Mouse (Mus musculus) CH12.LX (cell line): ENCODE results near the gene Ubash3b. TPM values are rescaled to one million over a fixed set of nuclear protein-coding genes. Genes with fewer than 3 reads are reported as not detected.

Experiments
- DNase-seq: peaks from one replicate; pipeline ENCODE4 v3.0.0-alpha.2; 2013; ENCODE audit errors: extremely low read depth
- H3K27ac ChIP-seq: 2 replicates; pipeline ENCODE4 v1.5.1; 2012; ENCODE audit warnings: low read depth, mild to moderate bottlenecking, control low read depth, moderate library complexity; ENCODE audit not compliant: insufficient read depth
- H3K27me3 ChIP-seq: replicated peaks from 2 replicates; pipeline ENCODE3; 2012; ENCODE audit warnings: inconsistent platforms
- H3K36me3 ChIP-seq, 2 experiments: replicated peaks in 1 of 2; 2 replicates each; pipeline versions ENCODE3 to v1.6.1; 2012; ENCODE audit warnings: inconsistent platforms in 1 of 2, low read length in 1 of 2, mild to moderate bottlenecking in 1 of 2, mixed read lengths in 1 of 2, moderate library complexity in 1 of 2; ENCODE audit not compliant: control insufficient read depth in 1 of 2, insufficient read depth in 1 of 2
- H3K4me1 ChIP-seq, 2 experiments: 2 replicates each; pipeline ENCODE4 v1.6.1; 2012; ENCODE audit warnings: inconsistent platforms in 1 of 2, moderate library complexity in 1 of 2; ENCODE audit not compliant: insufficient read depth in 2 of 2, control insufficient read depth in 1 of 2
- H3K4me2 ChIP-seq: 2 replicates; pipeline ENCODE4 v1.6.1; 2012; ENCODE audit warnings: low read depth, mild to moderate bottlenecking, control low read depth; ENCODE audit not compliant: poor library complexity, insufficient read depth, severe bottlenecking
- H3K4me3 ChIP-seq, 3 experiments: fragments of 150-350 bp in 1 of 3; sonication (generic) in 1 of 3; replicated peaks in 1 of 3; 2 replicates each; pipeline versions ENCODE3 to v1.5.1; 2011 to 2012; ENCODE audit warnings: low read depth in 2 of 3, low read length in 2 of 3, mild to moderate bottlenecking in 2 of 3, moderate library complexity in 2 of 3, control low read depth in 1 of 3, improper control_type of control experiment in 1 of 3, inconsistent platforms in 1 of 3, mixed read lengths in 1 of 3; ENCODE audit not compliant: poor library complexity in 1 of 3
- H3K79me2 ChIP-seq: replicated peaks from 2 replicates; pipeline ENCODE4 v1.6.1; 2012; ENCODE audit warnings: mild to moderate bottlenecking, moderate library complexity; ENCODE audit not compliant: control insufficient read depth, poor library complexity, insufficient read depth, severe bottlenecking; ENCODE audit errors: extremely low read depth
- H3K9ac ChIP-seq: 2 replicates; pipeline ENCODE4 v1.6.1; 2012; ENCODE audit warnings: low read depth, mild to moderate bottlenecking, control low read depth, moderate library complexity; ENCODE audit not compliant: insufficient read depth
- H3K9me3 ChIP-seq: replicated peaks from 2 replicates; pipeline ENCODE3; 2012; ENCODE audit warnings: low read length, inconsistent platforms, mixed read lengths
- BHLHE40 ChIP-seq: IDR thresholded peaks from 2 replicates; pipeline ENCODE4 v1.6.1; 2011; ENCODE audit warnings: mild to moderate bottlenecking, low read depth, low read length, improper control_type of control experiment
- CHD2 ChIP-seq: IDR thresholded peaks from 2 replicates; pipeline ENCODE4 v1.6.1; 2011; ENCODE audit warnings: low read length, improper control_type of control experiment
- CTCF ChIP-seq, 2 experiments: IDR thresholded peaks in 1 of 2; conservative IDR thresholded peaks in 1 of 2; 2 replicates each; pipeline ENCODE4 v1.5.1; 2011 to 2012; ENCODE audit warnings: low read depth in 2 of 2, low read length in 2 of 2, improper control_type of control experiment in 1 of 2, inconsistent platforms in 1 of 2, mild to moderate bottlenecking in 1 of 2, moderate library complexity in 1 of 2
- E2F4 ChIP-seq: IDR thresholded peaks from 2 replicates; pipeline ENCODE4 v1.6.1; 2011; ENCODE audit warnings: low read depth, low read length, improper control_type of control experiment; ENCODE audit not compliant: insufficient replicate concordance
- ELF1 ChIP-seq: IDR thresholded peaks from 2 replicates; pipeline ENCODE4 v1.6.1; 2014; ENCODE audit warnings: low read depth, mild to moderate bottlenecking, inconsistent platforms, low read length, improper control_type of control experiment
- EP300 ChIP-seq: IDR thresholded peaks from 2 replicates; pipeline ENCODE4 v1.6.1; 2011; ENCODE audit warnings: low read length, improper control_type of control experiment
- GABPA ChIP-seq: IDR thresholded peaks from 2 replicates; pipeline ENCODE4 v1.6.1; 2012; ENCODE audit warnings: low read depth, low read length, improper control_type of control experiment, inconsistent platforms; ENCODE audit not compliant: insufficient replicate concordance
- HCFC1 ChIP-seq: IDR thresholded peaks from 2 replicates; pipeline ENCODE4 v1.6.1; 2012; ENCODE audit warnings: low read depth, mild to moderate bottlenecking, inconsistent platforms, low read length, improper control_type of control experiment
- IRF4 ChIP-seq: IDR thresholded peaks from 2 replicates; pipeline ENCODE4 v1.6.1; 2014; ENCODE audit warnings: low read depth, mild to moderate bottlenecking, inconsistent platforms, low read length, improper control_type of control experiment
- JUND ChIP-seq: conservative IDR thresholded peaks from 2 replicates; pipeline ENCODE4 v1.6.1; 2011; ENCODE audit warnings: low read depth, low read length, improper control_type of control experiment
- KAT2A ChIP-seq: IDR thresholded peaks from 2 replicates; pipeline ENCODE4 v1.6.1; 2012; ENCODE audit warnings: low read length, improper control_type of control experiment, inconsistent platforms; ENCODE audit not compliant: insufficient replicate concordance
- MAFK ChIP-seq: IDR thresholded peaks from 2 replicates; pipeline ENCODE4 v1.6.1; 2011; ENCODE audit warnings: low read length, improper control_type of control experiment; ENCODE audit not compliant: insufficient replicate concordance
- MAX ChIP-seq: IDR thresholded peaks from 2 replicates; pipeline ENCODE4 v1.6.1; 2011; ENCODE audit warnings: low read length, improper control_type of control experiment
- MAZ ChIP-seq: IDR thresholded peaks from 2 replicates; pipeline ENCODE4 v1.6.1; 2012; ENCODE audit warnings: low read depth, mild to moderate bottlenecking, inconsistent platforms, low read length, improper control_type of control experiment, moderate library complexity
- MEF2A ChIP-seq: IDR thresholded peaks from 2 replicates; pipeline ENCODE4 v1.6.1; 2014; ENCODE audit warnings: low read depth, mild to moderate bottlenecking, inconsistent platforms, low read length, improper control_type of control experiment, borderline replicate concordance
- NRF1 ChIP-seq: IDR thresholded peaks from 2 replicates; pipeline ENCODE4 v1.6.1; 2014; ENCODE audit warnings: low read depth, mild to moderate bottlenecking, inconsistent platforms, low read length, improper control_type of control experiment, moderate library complexity
- PAX5 ChIP-seq: IDR thresholded peaks from 2 replicates; pipeline ENCODE4 v1.6.1; 2012; ENCODE audit warnings: low read length, inconsistent platforms, mixed read lengths
- POLR2A ChIP-seq: IDR thresholded peaks from 2 replicates; pipeline ENCODE4 v1.6.1; 2011; ENCODE audit warnings: low read depth, mild to moderate bottlenecking, improper control_type of control experiment, low read length
- POLR2AphosphoS2 ChIP-seq: IDR thresholded peaks from 2 replicates; pipeline ENCODE4 v1.6.1; 2011; ENCODE audit warnings: low read depth, low read length, improper control_type of control experiment
- SMC3 ChIP-seq: IDR thresholded peaks from 2 replicates; pipeline ENCODE4 v1.6.1; 2011; ENCODE audit warnings: low read depth, low read length, improper control_type of control experiment
- TBP ChIP-seq: conservative IDR thresholded peaks from 2 replicates; pipeline ENCODE4 v1.6.1; 2011; ENCODE audit warnings: low read depth, low read length, improper control_type of control experiment
- UBTF ChIP-seq: IDR thresholded peaks from 2 replicates; pipeline ENCODE4 v1.6.1; 2012; ENCODE audit warnings: low read depth, mild to moderate bottlenecking, inconsistent platforms, low read length, improper control_type of control experiment, moderate library complexity
- USF1 ChIP-seq: IDR thresholded peaks from 2 replicates; pipeline ENCODE4 v1.6.1; 2014; ENCODE audit warnings: low read depth, mild to moderate bottlenecking, inconsistent platforms, low read length, improper control_type of control experiment
- ZC3H11A ChIP-seq: IDR thresholded peaks from 2 replicates; pipeline ENCODE4 v1.6.1; 2012; ENCODE audit warnings: low read depth, mild to moderate bottlenecking, inconsistent platforms, low read length, improper control_type of control experiment
- ZKSCAN1 ChIP-seq: IDR thresholded peaks from 2 replicates; pipeline ENCODE4 v1.6.1; 2012; ENCODE audit warnings: low read depth, inconsistent platforms, low read length, improper control_type of control experiment, borderline replicate concordance
- ZMIZ1 ChIP-seq: IDR thresholded peaks from 2 replicates; pipeline ENCODE4 v1.6.1; 2012; ENCODE audit warnings: low read depth, mild to moderate bottlenecking, inconsistent platforms, low read length, improper control_type of control experiment
- dilution Hi-C: fragments of 300-500 bp; cut with MboI; formaldehyde crosslinking; loops from 2 replicates; pipeline ENCODE4 v1.14.3; 2020; ENCODE audit warnings: low sequenced_read_pairs; ENCODE audit not compliant: extremely low pct_unique_long_range_greater_than_20kb, extremely low pct_ligation_motif_present
- in situ Hi-C: fragments of 300-500 bp; cut with MboI; formaldehyde crosslinking; loops from 3 replicates; pipeline ENCODE4 v1.14.3; 2019; ENCODE audit warnings: low sequenced_read_pairs, low pct_ligation_motif_present, low pct_unique_long_range_greater_than_20kb, mixed read lengths
- polyA plus RNA-seq: library from polyadenylated mRNA; unstranded; fragments of >175 nt; gene quantifications from 2 replicates; pipeline ENCODE4 v1.2.1, GENCODE M21; 2012; ENCODE audit warnings: low read depth; ENCODE audit not compliant: insufficient read length
- total RNA-seq, 2 experiments: library from RNA; depleted of rRNA; stranded (reverse); fragments of 300-350 nt in 1 of 2; fragments of >200 nt in 1 of 2; gene quantifications; 2 replicates each; pipeline ENCODE4 v1.2.3; 2012 to 2014

Gene Ubash3b
- total and polyA plus RNA-seq, 3 experiments = 2.8 to 4.6 (median 4.2) TPM

DNA sequence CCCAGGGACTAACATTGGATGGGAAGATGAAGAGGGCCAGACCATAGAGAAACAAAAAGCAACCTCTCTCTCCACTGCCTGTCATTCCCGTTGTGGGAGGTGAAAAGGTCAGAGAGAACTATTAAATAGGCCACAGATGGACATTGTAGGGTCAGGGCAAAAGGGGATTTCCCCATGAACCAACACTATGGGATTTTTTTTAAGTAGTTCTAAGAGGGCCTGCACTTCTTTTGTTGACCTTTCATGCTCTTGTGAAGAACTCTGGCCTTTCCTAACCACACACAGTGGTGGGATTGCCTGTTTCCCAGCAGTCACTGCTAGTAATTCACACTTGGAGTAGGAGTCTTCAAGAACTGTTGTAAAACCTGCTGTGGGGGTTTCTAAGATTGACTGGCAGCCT lies 153.7 kb downstream of the Ubash3b start:
- Histone ChIP-seq H3K9ac (no peak overlapping the region), H3K4me3 (no peak overlapping the region), H3K27me3 (no peaks in the 10 kb centered on the region), H3K4me1 (no peaks in the 10 kb centered on the region), H3K4me2 (no peak overlapping the region), H3K79me2 (no peaks in the 10 kb centered on the region), H3K27ac (no peak overlapping the region), H3K36me3 (no peaks in the 10 kb centered on the region), H3K9me3 (no peaks in the 10 kb centered on the region)
- dilution Hi-C loops (no loop called here), in situ Hi-C loops (no loop called here)
- DNase-seq = no peak
- no peak for TF ChIP-seq SMC3
- no peak for TF ChIP-seq POLR2AphosphoS2
- TF ChIP-seq NRF1 = no peak
- TF ChIP-seq CTCF (conservative IDR thresholded peaks at IDR 0.05 in 1 of 2, IDR thresholded peaks at IDR 0.05 in 1 of 2; ENCODE audit: low read depth in 2 of 2, low read length in 2 of 2) = no peak
- TF ChIP-seq ZC3H11A = no peak
- TF ChIP-seq ZKSCAN1 = no peak
- no peak for TF ChIP-seq EP300
- TF ChIP-seq POLR2A = no peak
- no peak for TF ChIP-seq MAX
- TF ChIP-seq CHD2 = no peak
- no peak for TF ChIP-seq JUND
- TF ChIP-seq E2F4 = no peak
- no peak for TF ChIP-seq HCFC1
- TF ChIP-seq USF1 = no peak
- TF ChIP-seq BHLHE40 = no peak
- no peak for TF ChIP-seq IRF4
- no peak for TF ChIP-seq TBP
- TF ChIP-seq MEF2A = no peak

DNA sequence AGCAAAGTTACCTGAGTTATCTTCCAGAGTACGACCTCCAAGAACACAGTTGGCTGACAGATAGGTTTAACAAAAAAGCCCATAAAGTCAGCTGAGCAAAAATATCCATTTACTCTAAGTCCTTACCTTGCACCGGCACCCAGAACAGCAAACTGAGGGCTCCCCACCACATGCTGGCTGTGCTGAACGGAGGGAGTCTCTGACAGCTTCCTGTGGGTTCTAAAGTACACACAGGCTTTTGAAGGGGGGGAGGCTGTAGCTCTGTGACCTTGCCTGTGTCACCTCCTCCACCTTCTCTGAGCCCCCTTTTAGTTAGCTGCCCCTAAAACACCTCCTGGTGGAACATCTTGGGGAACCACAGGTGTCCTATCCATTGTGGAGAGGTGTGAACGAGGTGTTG lies 157.1 kb downstream of the Ubash3b start, which contains the start of gene Crtam:
Gene Crtam, minus strand, starts transcription at position 214 of the 400 bp plus-strand sequence.
- DNase-seq = no peak
- H3K4me1 ChIP-seq = no peaks in the 10 kb centered on the region
- no peaks in the 10 kb centered on the region for H3K27me3 ChIP-seq
- H3K36me3 ChIP-seq = no peaks in the 10 kb centered on the region
- TF ChIP-seq POLR2AphosphoS2 = no peak
- no peak for TF ChIP-seq HCFC1
- TF ChIP-seq PAX5 = no peak
- TF ChIP-seq EP300 = no peak
- TF ChIP-seq ELF1 = no peak
- no peak for TF ChIP-seq GABPA
- TF ChIP-seq MAZ = no peak
- no peak for TF ChIP-seq MAFK
- TF ChIP-seq ZKSCAN1 = no peak
- no peak for TF ChIP-seq ZC3H11A
- no peak for TF ChIP-seq USF1
- TF ChIP-seq E2F4 = no peak
- TF ChIP-seq CTCF (conservative IDR thresholded peaks at IDR 0.05 in 1 of 2, IDR thresholded peaks at IDR 0.05 in 1 of 2; ENCODE audit: low read depth in 2 of 2, low read length in 2 of 2) = no peak
- no peak for TF ChIP-seq KAT2A
- no peak for TF ChIP-seq JUND
- TF ChIP-seq TBP = no peak
- TF ChIP-seq UBTF = no peak
- TF ChIP-seq ZMIZ1 = no peak
- dilution Hi-C loops = no loop called here
- H3K4me3 ChIP-seq = no peak within 1 kb of the TSS
- H3K79me2 ChIP-seq = no peaks in the 10 kb centered on the region
- no peaks in the 10 kb centered on the region for H3K9me3 ChIP-seq
- H3K27ac ChIP-seq = no peak within 1 kb of the TSS
- H3K9ac ChIP-seq = no peak within 1 kb of the TSS
- in situ Hi-C loops = no loop called here
- no peak within 1 kb of the TSS for H3K4me2 ChIP-seq
